Mouse (Mus musculus): ENCODE measurements at regions not wholly inside any gene's neighbourhood (a gene's known extent, or its start where the extent isn't known, plus 50 kb on each side); places are given as distances from the start of the nearest gene placed in this dataset.

DNA sequence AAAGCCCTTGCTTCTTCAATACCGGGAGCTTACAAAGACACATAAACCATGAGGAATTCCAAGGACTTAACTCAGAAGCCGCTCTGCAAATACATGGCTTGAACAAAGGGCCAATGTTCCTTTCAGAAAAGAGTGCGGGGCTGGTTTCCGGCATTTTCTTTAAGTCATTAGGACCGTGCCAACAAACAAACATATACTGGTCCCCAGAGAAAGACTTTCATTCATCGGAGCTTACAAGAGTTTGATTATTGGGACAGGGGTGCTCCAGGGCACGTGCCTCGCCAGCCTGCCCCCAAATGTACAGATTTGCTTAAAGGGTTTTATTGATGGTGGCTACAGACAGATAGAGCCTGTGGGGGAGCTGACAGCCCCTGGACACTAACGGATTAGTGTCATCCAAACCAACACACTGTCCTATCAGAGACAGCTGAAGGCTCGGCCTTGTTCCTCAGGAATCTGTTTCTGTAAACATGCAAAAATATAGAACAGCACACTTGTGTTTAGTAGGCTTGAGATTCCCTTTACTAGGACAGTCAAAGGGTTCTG lies 169.4 kb downstream of the Gsdmc2 start:
- no peak overlapping the region for H3K27ac ChIP-seq (ENCODE audit: low read length)
- no peak for ATAC-seq
- whole genome bisulfite sequencing = 35% methylated on average over 10 of the region's 10 CpGs
- H3K4me2 ChIP-seq (ENCODE audit: low read length) = no peak overlapping the region
- no peaks in the 10 kb centered on the region; the same call in 1 of the 2 replicates for H3K27me3 ChIP-seq (ENCODE audit: control insufficient read depth, insufficient read depth, low read depth, low read length)
- no peak overlapping the region for H3K9ac ChIP-seq (ENCODE audit: low read depth, low read length)
- no peak overlapping the region for H3K4me3 ChIP-seq (ENCODE audit: low read depth, low read length)
- H3K36me3 ChIP-seq (ENCODE audit: control insufficient read depth, insufficient read depth, low read length) = no peaks in the 10 kb centered on the region
- no peaks in the 10 kb centered on the region for H3K9me3 ChIP-seq (replicated peaks; ENCODE audit: control insufficient read depth, low read length, poor library complexity, severe bottlenecking)
- H3K4me1 ChIP-seq (ENCODE audit: control insufficient read depth, insufficient read depth, low read length) = no peaks in the 10 kb centered on the region

DNA sequence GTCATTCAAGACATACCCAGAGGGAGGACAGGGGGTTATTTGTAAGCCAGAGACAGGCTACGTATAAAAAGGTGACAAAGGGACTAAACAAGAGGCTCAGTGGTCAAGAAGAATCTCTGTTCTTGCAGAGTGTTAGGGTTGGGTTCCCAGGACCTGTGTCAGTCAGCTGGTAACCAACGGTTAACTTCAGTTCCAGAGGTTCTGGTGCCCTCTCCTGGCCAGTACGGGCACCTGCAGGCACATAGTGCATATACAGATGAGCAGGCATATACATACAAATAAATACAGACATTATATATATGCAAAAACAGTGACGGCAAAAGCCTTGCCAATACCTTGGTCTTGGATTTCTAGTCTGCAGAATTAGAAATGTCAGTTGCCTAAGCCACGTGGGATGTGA lies 170.6 kb downstream of the Gsdmc2 start:
- no peak for ATAC-seq

GRCm38 (mm10) chr15:63671081-63671480 lies 173.9 kb downstream of the Gsdmc2 start:
- Histone ChIP-seq H3K4me2 (ENCODE audit: low read length) (no peak overlapping the region), H3K27ac (ENCODE audit: low read length) (no peak overlapping the region), H3K4me1 (ENCODE audit: control insufficient read depth, insufficient read depth, low read length) (no peaks in the 10 kb centered on the region), H3K9me3 (replicated peaks; ENCODE audit: control insufficient read depth, low read length, poor library complexity, severe bottlenecking) (no peaks in the 10 kb centered on the region), H3K4me3 (ENCODE audit: low read depth, low read length) (no peak overlapping the region), H3K36me3 (ENCODE audit: control insufficient read depth, insufficient read depth, low read length) (no peaks in the 10 kb centered on the region), H3K27me3 (ENCODE audit: control insufficient read depth, insufficient read depth, low read depth, low read length) (no peaks in the 10 kb centered on the region; the same call in 1 of the 2 replicates), H3K9ac (ENCODE audit: low read depth, low read length) (no peak overlapping the region)
- peak; percentile 69 for ATAC-seq
- 60% methylated on average over 11 of the region's 11 CpGs for WGBS

More for the DNA sequence above, 170.6 kb downstream of the Gsdmc2 start:
- H3K4me1 ChIP-seq (ENCODE audit: control insufficient read depth, insufficient read depth, low read length) = no peaks in the 10 kb centered on the region
- H3K36me3 ChIP-seq (ENCODE audit: control insufficient read depth, insufficient read depth, low read length) = no peaks in the 10 kb centered on the region
- H3K27ac ChIP-seq (ENCODE audit: low read length) = no peak overlapping the region
- no peaks in the 10 kb centered on the region; the same call in 1 of the 2 replicates for H3K27me3 ChIP-seq (ENCODE audit: control insufficient read depth, insufficient read depth, low read depth, low read length)
- no peak overlapping the region for H3K4me2 ChIP-seq (ENCODE audit: low read length)
- H3K9me3 ChIP-seq (replicated peaks; ENCODE audit: control insufficient read depth, low read length, poor library complexity, severe bottlenecking) = no peaks in the 10 kb centered on the region
- no peak overlapping the region for H3K9ac ChIP-seq (ENCODE audit: low read depth, low read length)
- 96% methylated on average over 5 of the region's 5 CpGs for WGBS
- H3K4me3 ChIP-seq (ENCODE audit: low read depth, low read length) = no peak overlapping the region

- no peak overlapping the region for H3K9ac ChIP-seq (ENCODE audit: low read depth, low read length)
- no peaks in the 10 kb centered on the region for H3K4me1 ChIP-seq (ENCODE audit: control insufficient read depth, insufficient read depth, low read length)
- H3K27ac ChIP-seq (ENCODE audit: low read length) = no peak overlapping the region
- WGBS = 62% methylated on average over 1 of the region's 1 CpGs
- no peaks in the 10 kb centered on the region; the same call in 1 of the 2 replicates for H3K27me3 ChIP-seq (ENCODE audit: control insufficient read depth, insufficient read depth, low read depth, low read length)
- no peaks in the 10 kb centered on the region for H3K36me3 ChIP-seq (ENCODE audit: control insufficient read depth, insufficient read depth, low read length)
- no peak for ATAC-seq
- no peak overlapping the region for H3K4me2 ChIP-seq (ENCODE audit: low read length)
- no peak overlapping the region for H3K4me3 ChIP-seq (ENCODE audit: low read depth, low read length)
- no peaks in the 10 kb centered on the region for H3K9me3 ChIP-seq (replicated peaks; ENCODE audit: control insufficient read depth, low read length, poor library complexity, severe bottlenecking)
These were observed 174.4 kb downstream of the Gsdmc2 start for GRCm38 (mm10) chr15:63670561-63670960.

DNA sequence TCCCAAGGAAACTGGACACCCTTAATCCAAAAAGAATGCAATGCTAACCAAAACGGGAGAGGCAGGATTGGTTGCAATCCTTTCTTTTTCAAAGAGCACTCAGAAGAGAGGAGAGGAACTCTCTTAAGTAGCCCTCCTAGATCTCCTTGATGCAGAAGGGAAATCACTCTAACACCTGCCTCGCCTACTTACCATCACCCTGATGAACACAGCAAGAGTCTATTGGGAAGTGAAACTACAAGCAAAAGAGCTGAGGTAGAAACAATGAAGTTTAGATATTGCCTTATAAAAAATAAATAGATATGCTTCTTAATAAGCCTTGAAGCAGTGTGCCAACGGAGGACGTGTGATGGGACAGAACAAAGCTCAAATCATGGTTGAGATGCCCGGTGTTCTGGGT lies 177.4 kb downstream of the Gsdmc2 start:
- no peak overlapping the region for H3K9ac ChIP-seq (ENCODE audit: low read depth, low read length)
- no peak overlapping the region for H3K4me2 ChIP-seq (ENCODE audit: low read length)
- H3K4me3 ChIP-seq (ENCODE audit: low read depth, low read length) = no peak overlapping the region
- 80% methylated on average over 5 of the region's 5 CpGs for WGBS
- no peaks in the 10 kb centered on the region for H3K9me3 ChIP-seq (replicated peaks; ENCODE audit: control insufficient read depth, low read length, poor library complexity, severe bottlenecking)
- H3K4me1 ChIP-seq (ENCODE audit: control insufficient read depth, insufficient read depth, low read length) = no peaks in the 10 kb centered on the region
- H3K27me3 ChIP-seq (ENCODE audit: control insufficient read depth, insufficient read depth, low read depth, low read length) = no peaks in the 10 kb centered on the region
- H3K27ac ChIP-seq (ENCODE audit: low read length) = no peak overlapping the region
- no peak for ATAC-seq
- no peaks in the 10 kb centered on the region for H3K36me3 ChIP-seq (ENCODE audit: control insufficient read depth, insufficient read depth, low read length)

GRCm38 (mm10) chr15:63665517-63665916 lies 179.5 kb downstream of the Gsdmc2 start:
- H3K27me3 ChIP-seq (ENCODE audit: control insufficient read depth, insufficient read depth, low read depth, low read length) = no peaks in the 10 kb centered on the region
- 92% methylated on average over 4 of the region's 4 CpGs for WGBS
- no peak overlapping the region for H3K4me3 ChIP-seq (ENCODE audit: low read depth, low read length)
- no peaks in the 10 kb centered on the region for H3K4me1 ChIP-seq (ENCODE audit: control insufficient read depth, insufficient read depth, low read length)
- H3K27ac ChIP-seq (ENCODE audit: low read length) = no peak overlapping the region
- H3K9me3 ChIP-seq (replicated peaks; ENCODE audit: control insufficient read depth, low read length, poor library complexity, severe bottlenecking) = no peaks in the 10 kb centered on the region
- H3K9ac ChIP-seq (ENCODE audit: low read depth, low read length) = no peak overlapping the region
- no peaks in the 10 kb centered on the region for H3K36me3 ChIP-seq (ENCODE audit: control insufficient read depth, insufficient read depth, low read length)
- no peak for ATAC-seq
- H3K4me2 ChIP-seq (ENCODE audit: low read length) = no peak overlapping the region

- no peak for ATAC-seq
- 54% methylated on average over 2 of the region's 2 CpGs for WGBS
These were observed 180.1 kb downstream of the Gsdmc2 start for GRCm38 (mm10) chr15:63664877-63665276.

DNA sequence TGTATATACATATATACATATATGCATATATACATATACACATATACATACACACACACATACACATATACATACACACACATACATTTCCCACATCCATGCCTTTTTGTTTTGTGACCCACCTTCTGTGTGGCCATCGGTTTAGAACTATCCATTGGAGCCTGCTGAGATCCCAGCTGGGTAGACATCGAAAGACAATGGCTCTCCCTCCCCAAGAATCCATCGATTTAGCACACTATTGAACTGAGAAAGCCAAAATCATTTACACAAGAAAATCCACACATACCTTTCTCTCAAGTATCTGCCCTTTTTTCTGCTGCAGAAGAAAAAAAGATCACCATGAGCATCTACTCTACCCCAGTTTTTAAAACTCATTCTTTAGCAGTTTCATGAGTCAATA lies 182.8 kb downstream of the Gsdmc2 start:
- H3K27ac ChIP-seq (ENCODE audit: low read length) = no peak overlapping the region
- 78% methylated on average over 3 of the region's 3 CpGs for WGBS
- H3K27me3 ChIP-seq (ENCODE audit: control insufficient read depth, insufficient read depth, low read depth, low read length) = no peaks in the 10 kb centered on the region

More at GRCm38 (mm10) chr15:63664877-63665276, 180.1 kb downstream of the Gsdmc2 start:
- Histone ChIP-seq H3K4me2 (ENCODE audit: low read length) (no peak overlapping the region), H3K4me3 (ENCODE audit: low read depth, low read length) (no peak overlapping the region), H3K9ac (ENCODE audit: low read depth, low read length) (no peak overlapping the region), H3K9me3 (replicated peaks; ENCODE audit: control insufficient read depth, low read length, poor library complexity, severe bottlenecking) (no peaks in the 10 kb centered on the region), H3K4me1 (ENCODE audit: control insufficient read depth, insufficient read depth, low read length) (no peaks in the 10 kb centered on the region), H3K27ac (ENCODE audit: low read length) (no peak overlapping the region), H3K36me3 (ENCODE audit: control insufficient read depth, insufficient read depth, low read length) (no peaks in the 10 kb centered on the region), H3K27me3 (ENCODE audit: control insufficient read depth, insufficient read depth, low read depth, low read length) (no peaks in the 10 kb centered on the region)

DNA sequence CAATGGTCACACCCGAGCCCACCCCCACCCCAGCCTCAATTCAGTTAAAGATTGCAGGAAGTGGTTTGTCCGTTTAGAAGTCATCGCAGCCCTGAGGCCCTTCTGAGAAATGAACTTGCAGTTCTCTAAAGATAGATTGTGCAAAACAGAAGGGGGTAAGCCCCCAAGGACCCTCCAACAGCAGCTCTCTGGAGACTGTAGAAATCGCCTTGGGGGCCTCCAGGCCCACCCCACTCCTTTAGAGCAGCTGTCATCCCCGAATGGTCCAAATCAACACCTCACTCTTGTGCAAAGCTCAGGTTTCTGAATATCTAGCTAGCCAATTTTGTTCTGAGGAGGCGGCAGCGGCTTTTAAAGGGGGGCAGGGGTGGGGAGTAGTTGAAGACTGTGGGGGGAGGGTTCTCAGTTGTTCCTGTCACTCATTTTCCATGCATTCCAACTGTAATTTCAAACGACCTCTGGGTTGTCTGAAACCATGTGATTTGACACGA lies 186.9 kb downstream of the Gsdmc2 start:
- H3K27me3 ChIP-seq (ENCODE audit: control insufficient read depth, insufficient read depth, low read depth, low read length) = no peaks in the 10 kb centered on the region; the same call in none of the 2 replicates
- H3K4me2 ChIP-seq (ENCODE audit: low read length) = no peak overlapping the region
- H3K27ac ChIP-seq (ENCODE audit: low read length) = no peak overlapping the region
- WGBS = 85% methylated on average over 9 of the region's 9 CpGs
- H3K36me3 ChIP-seq (ENCODE audit: control insufficient read depth, insufficient read depth, low read length) = no peaks in the 10 kb centered on the region
- H3K4me3 ChIP-seq (ENCODE audit: low read depth, low read length) = no peak overlapping the region
- H3K9ac ChIP-seq (ENCODE audit: low read depth, low read length) = no peak overlapping the region
- ATAC-seq = no peak
- no peaks in the 10 kb centered on the region for H3K9me3 ChIP-seq (replicated peaks; ENCODE audit: control insufficient read depth, low read length, poor library complexity, severe bottlenecking)
- H3K4me1 ChIP-seq (ENCODE audit: control insufficient read depth, insufficient read depth, low read length) = no peaks in the 10 kb centered on the region

More for the DNA sequence above, 182.8 kb downstream of the Gsdmc2 start:
- Histone ChIP-seq H3K9me3 (replicated peaks; ENCODE audit: control insufficient read depth, low read length, poor library complexity, severe bottlenecking) (no peaks in the 10 kb centered on the region), H3K36me3 (ENCODE audit: control insufficient read depth, insufficient read depth, low read length) (no peaks in the 10 kb centered on the region), H3K4me3 (ENCODE audit: low read depth, low read length) (no peak overlapping the region), H3K9ac (ENCODE audit: low read depth, low read length) (no peak overlapping the region), H3K4me1 (ENCODE audit: control insufficient read depth, insufficient read depth, low read length) (no peaks in the 10 kb centered on the region), H3K4me2 (ENCODE audit: low read length) (no peak overlapping the region)
- no peak for ATAC-seq
